Mouse (Mus musculus) adrenal gland (tissue): ENCODE measurements around the gene Hyal3.

Experiments used
- intact Hi-C: fragments of 180-260 bp; cut with DNase I; formaldehyde crosslinking; loops from one replicate; pipeline ENCODE4 v1.15.1; 2025

Gene Hyal3

GRCm38 (mm10) chr9:107594281-107595062, 13.9 kb downstream of the Hyal3 start:
- intact Hi-C loops = no loop called here

GRCm38 (mm10) chr9:107596619-107597569, 16.3 kb downstream of the Hyal3 start:
- intact Hi-C loops = no loop called here

- intact Hi-C loops = no loop called here
Measured at GRCm38 (mm10) chr9:107598385-107598784, 17.8 kb downstream of the Hyal3 start.

GRCm38 (mm10) chr9:107599433-107599832, 18.8 kb downstream of the Hyal3 start:
- intact Hi-C loops = no loop called here

- intact Hi-C loops = no loop called here
Measured at GRCm38 (mm10) chr9:107599842-107600241, 19.2 kb downstream of the Hyal3 start.

- intact Hi-C loops = no loop called here
Measured at GRCm38 (mm10) chr9:107600745-107601144, 20.1 kb downstream of the Hyal3 start.

GRCm38 (mm10) chr9:107601275-107601674, 20.7 kb downstream of the Hyal3 start:
- intact Hi-C loops = no loop called here

GRCm38 (mm10) chr9:107602068-107602648, 21.5 kb downstream of the Hyal3 start:
- intact Hi-C loops = loop anchor here (1.0 to 2.0 kb wide), 2 partner anchors 43 to 75 kb away; no protein-coding TSS in a partner anchor

GRCm38 (mm10) chr9:107603251-107603650, 22.6 kb downstream of the Hyal3 start:
- intact Hi-C loops = loop anchor here (2.0 kb wide), 1 partner anchor 74 kb away; no protein-coding TSS in a partner anchor

- intact Hi-C loops = no loop called here
Measured at GRCm38 (mm10) chr9:107605041-107605661, 24.5 kb downstream of the Hyal3 start.

- intact Hi-C loops = no loop called here
Measured at GRCm38 (mm10) chr9:107606591-107606990, 26.0 kb downstream of the Hyal3 start.

- intact Hi-C loops = no loop called here
Measured at GRCm38 (mm10) chr9:107607036-107607435, 26.4 kb downstream of the Hyal3 start.

- intact Hi-C loops = no loop called here
Measured at GRCm38 (mm10) chr9:107607653-107608245, 27.1 kb downstream of the Hyal3 start.

GRCm38 (mm10) chr9:107608741-107609432, 28.3 kb downstream of the Hyal3 start, which contains the start of gene Sema3b:
Sema3b (minus strand) TSS chr9:107609229.
- intact Hi-C loops = no loop called here

- intact Hi-C loops = no loop called here
Measured at GRCm38 (mm10) chr9:107609433-107609830, 28.8 kb downstream of the Hyal3 start.

- intact Hi-C loops = no loop called here
Measured at GRCm38 (mm10) chr9:107611456-107612190, 31.0 kb downstream of the Hyal3 start.

- intact Hi-C loops = no loop called here
Measured at GRCm38 (mm10) chr9:107612191-107612944, 31.8 kb downstream of the Hyal3 start.

GRCm38 (mm10) chr9:107612945-107613569, 32.4 kb downstream of the Hyal3 start:
- intact Hi-C loops = no loop called here
